Mouse (Mus musculus) embryonic facial prominence, embryonic 10.5 days (tissue): Measurements from ENCODE around the gene Hectd2. TPM values are rescaled to one million over a fixed set of nuclear protein-coding genes. Genes with fewer than 3 reads are reported as not detected.

Source experiments
- DNase-seq: peaks from one replicate; pipeline ENCODE4 v3.0.0-alpha.2; 2017; ENCODE audit warnings: low spot score
- H3K27ac ChIP-seq: fragments of 300-500 bp; sonication (generic); replicated peaks from 2 replicates; pipeline ENCODE4 v1.5.1; 2016; ENCODE audit warnings: mild to moderate bottlenecking
- H3K27me3 ChIP-seq: fragments of 300-500 bp; sonication (generic); replicated peaks from 2 replicates; pipeline ENCODE4 v1.6.1; 2016; ENCODE audit warnings: low read depth, mild to moderate bottlenecking; ENCODE audit not compliant: poor library complexity, severe bottlenecking
- H3K36me3 ChIP-seq: fragments of 300-500 bp; sonication (generic); replicated peaks from 2 replicates; pipeline ENCODE4 v1.6.1; 2016; ENCODE audit warnings: mild to moderate bottlenecking, moderate library complexity
- H3K4me1 ChIP-seq: fragments of 300-500 bp; sonication (generic); 2 replicates; pipeline ENCODE4 v1.6.1; 2016
- H3K4me3 ChIP-seq: fragments of 300-500 bp; sonication (generic); 2 replicates; pipeline ENCODE4 v1.5.1; 2016; ENCODE audit warnings: mild to moderate bottlenecking, moderate library complexity
- H3K9me3 ChIP-seq: fragments of 300-500 bp; sonication (generic); 2 replicates; pipeline ENCODE4 v1.6.1; 2016; ENCODE audit warnings: mild to moderate bottlenecking
- WGBS: fragments of 180-500 bp; shearing (Covaris S2); methylation state at CpG from one replicate; pipeline ENCODE4 v1.1.7; 2016; 5-methylcytosine and 5-hydroxymethylcytosine counted together
- polyA plus RNA-seq: library from polyadenylated mRNA; unstranded; fragments of >200 nt; fragmentation: Nextera tagmentation; extraction: Ambion mirVana; gene quantifications from 2 replicates; pipeline ENCODE4 v1.2.1, GENCODE M21; 2016

The Hectd2 gene
- polyA plus RNA-seq, 1 experiment from 2014 or later: 2.3 TPM

DNA sequence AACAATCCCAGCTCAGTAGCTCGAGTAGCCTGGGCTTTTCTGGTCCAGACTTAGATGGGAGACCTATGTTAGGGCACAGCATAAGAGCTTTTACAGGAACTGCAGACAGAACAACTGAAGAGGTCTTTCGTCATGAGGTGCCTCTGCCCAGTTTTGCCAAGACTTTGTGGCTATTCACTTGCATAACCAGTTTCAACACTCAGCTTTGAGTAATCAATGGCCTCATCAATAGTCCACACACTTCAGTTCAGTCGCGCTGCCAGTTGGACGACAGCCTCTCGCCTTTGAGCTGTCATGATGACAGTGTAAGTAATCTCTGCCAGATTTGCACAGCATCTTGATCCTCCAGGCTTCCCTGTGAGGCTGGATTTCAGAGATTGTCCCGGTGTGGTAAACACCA, 80.3 kb downstream of the Hectd2 start:
- Histone ChIP-seq H3K27me3 (no peaks in the 10 kb centered on the region), H3K27ac (no peak overlapping the region), H3K4me3 (no peak overlapping the region), H3K4me1 (peaks cover 4% of the 10 kb centered on the region; the same call in 1 of the 2 replicates), H3K9me3 (no peaks in the 10 kb centered on the region), H3K36me3 (no peaks in the 10 kb centered on the region)
- 90% methylated on average over 7 of the region's 7 CpGs for WGBS
- no peak for DNase-seq

- Histone ChIP-seq H3K27me3 (no peaks in the 10 kb centered on the region), H3K4me1 (no peaks in the 10 kb centered on the region), H3K4me3 (no peak overlapping the region), H3K27ac (no peak overlapping the region), H3K9me3 (no peaks in the 10 kb centered on the region), H3K36me3 (no peaks in the 10 kb centered on the region)
- 84% methylated on average over 3 of the region's 3 CpGs for WGBS
- DNase-seq: no peak
These were observed 82.8 kb downstream of the Hectd2 start for GRCm38 (mm10) chr19:36637223-36637622.

DNA sequence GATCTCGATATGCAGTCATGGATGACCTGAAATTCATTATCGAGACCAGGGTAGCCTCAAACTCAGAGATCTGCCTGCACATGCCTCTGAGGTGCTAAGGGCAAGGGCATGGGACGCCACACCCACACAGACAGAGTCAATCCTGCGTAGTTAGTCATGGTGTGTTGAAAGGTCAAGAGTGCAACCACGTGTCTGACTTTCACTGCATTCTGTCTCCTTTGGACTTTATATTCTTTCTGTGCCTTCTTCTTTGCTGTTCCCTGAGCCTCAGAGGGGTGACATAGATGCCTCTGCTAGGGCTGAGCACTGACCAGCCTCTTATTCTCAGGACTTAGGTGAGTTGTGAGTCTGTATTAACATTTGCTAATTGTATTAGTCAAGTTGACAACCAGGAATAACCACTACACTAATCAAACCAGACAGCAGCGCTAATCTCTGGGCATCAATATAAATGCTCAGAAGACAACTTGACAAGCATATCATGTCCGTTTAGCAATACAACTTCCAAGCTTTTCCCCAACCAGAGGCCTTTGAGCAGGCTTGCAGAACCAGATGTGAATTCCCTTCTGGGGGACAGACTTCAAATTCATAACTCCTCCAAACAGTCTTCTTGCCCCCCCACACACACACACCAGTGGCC, 83.6 kb downstream of the Hectd2 start:
- Histone ChIP-seq H3K27me3 (no peaks in the 10 kb centered on the region), H3K36me3 (no peaks in the 10 kb centered on the region), H3K4me3 (no peak overlapping the region), H3K27ac (no peak overlapping the region), H3K9me3 (peaks cover 7% of the 10 kb centered on the region; the same call in 1 of the 2 replicates), H3K4me1 (no peaks in the 10 kb centered on the region)
- no peak for DNase-seq
- 81% methylated on average over 7 of the region's 7 CpGs for WGBS

DNA sequence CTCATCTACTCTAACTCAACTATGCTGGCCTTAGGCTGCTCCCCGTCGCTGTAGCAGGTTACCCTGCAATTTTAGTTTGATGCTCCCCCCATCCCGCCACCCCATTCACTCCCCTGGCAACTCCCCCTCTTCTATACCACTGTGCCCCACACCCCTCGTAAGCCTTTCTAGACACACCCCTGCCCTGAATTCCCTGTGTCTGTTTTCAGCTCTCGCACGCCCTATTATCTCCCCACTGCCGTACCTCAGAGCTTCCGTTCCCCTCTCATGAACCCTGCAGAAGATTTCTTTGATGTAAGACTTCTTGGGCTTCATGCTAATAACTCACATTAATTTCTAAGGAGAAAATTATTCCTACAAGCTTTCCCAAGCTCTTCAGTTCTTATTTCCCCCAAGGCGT, 84.6 kb downstream of the Hectd2 start:
- DNase-seq: no peak
- Histone ChIP-seq H3K36me3 (no peaks in the 10 kb centered on the region), H3K4me1 (no peaks in the 10 kb centered on the region), H3K27ac (no peak overlapping the region), H3K27me3 (no peaks in the 10 kb centered on the region), H3K4me3 (no peak overlapping the region), H3K9me3 (peaks cover 7% of the 10 kb centered on the region; the same call in 1 of the 2 replicates)
- WGBS: 92% methylated on average over 9 of the region's 9 CpGs

DNA sequence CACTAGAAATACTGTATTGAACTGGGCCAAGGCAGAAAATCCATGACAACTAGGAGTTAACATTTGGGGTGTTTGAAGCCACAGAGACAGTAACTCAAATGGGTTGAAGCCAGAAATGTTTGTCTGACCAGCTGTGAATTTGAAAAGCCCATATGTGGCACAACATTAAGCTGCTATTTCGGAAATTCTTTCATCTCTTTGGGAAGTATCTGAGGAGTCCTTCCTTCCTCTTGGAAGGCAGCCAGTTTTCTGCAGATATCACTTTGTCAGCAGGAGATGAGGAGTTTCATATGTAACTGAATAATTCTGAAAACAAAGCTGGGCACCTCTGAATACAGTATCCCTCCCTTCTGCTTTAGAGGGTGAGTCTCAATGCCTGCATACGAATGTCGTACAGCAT, 86.7 kb downstream of the Hectd2 start:
- DNase-seq: no peak
- H3K36me3 ChIP-seq: no peaks in the 10 kb centered on the region
- H3K9me3 ChIP-seq: peaks cover 7% of the 10 kb centered on the region; the same call in 1 of the 2 replicates
- no peak overlapping the region for H3K4me3 ChIP-seq
- no peak overlapping the region for H3K27ac ChIP-seq
- H3K4me1 ChIP-seq: no peaks in the 10 kb centered on the region
- 94% methylated on average over 3 of the region's 3 CpGs for WGBS
- H3K27me3 ChIP-seq: no peaks in the 10 kb centered on the region

DNA sequence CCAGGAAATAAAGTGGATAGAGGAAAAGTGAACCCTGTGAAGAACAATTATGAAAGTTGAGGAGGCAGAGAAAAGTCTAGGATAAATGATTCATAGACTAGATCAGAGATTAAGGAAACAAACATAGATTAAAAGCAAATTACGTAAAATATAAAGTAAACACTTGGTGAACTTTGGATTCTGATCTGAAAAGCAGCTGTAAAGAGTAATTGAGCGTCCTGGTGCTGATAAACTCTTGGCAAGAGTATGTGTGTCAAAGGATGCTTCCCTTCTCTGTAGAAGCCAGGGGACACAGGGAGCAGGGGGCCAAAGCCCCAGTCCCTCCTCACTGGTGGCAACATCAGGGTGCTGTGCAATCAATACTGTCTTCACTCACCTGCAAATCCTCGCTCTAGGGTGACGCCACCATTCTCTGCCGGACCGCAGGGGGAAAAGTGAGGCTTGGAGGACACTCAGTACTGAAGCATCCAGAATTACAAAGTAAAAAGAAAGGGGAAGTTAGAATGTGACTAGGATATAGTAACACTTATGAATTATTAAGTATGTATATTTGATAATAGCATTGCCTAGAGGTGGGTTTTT, 91.0 kb downstream of the Hectd2 start:
- no peak overlapping the region for H3K27ac ChIP-seq
- WGBS: 92% methylated on average over 6 of the region's 6 CpGs
- H3K4me1 ChIP-seq: no peaks in the 10 kb centered on the region
- DNase-seq: no peak
- no peaks in the 10 kb centered on the region for H3K36me3 ChIP-seq
- H3K27me3 ChIP-seq: no peaks in the 10 kb centered on the region
- peaks cover 7% of the 10 kb centered on the region; the same call in 1 of the 2 replicates for H3K9me3 ChIP-seq
- H3K4me3 ChIP-seq: no peak overlapping the region

DNA sequence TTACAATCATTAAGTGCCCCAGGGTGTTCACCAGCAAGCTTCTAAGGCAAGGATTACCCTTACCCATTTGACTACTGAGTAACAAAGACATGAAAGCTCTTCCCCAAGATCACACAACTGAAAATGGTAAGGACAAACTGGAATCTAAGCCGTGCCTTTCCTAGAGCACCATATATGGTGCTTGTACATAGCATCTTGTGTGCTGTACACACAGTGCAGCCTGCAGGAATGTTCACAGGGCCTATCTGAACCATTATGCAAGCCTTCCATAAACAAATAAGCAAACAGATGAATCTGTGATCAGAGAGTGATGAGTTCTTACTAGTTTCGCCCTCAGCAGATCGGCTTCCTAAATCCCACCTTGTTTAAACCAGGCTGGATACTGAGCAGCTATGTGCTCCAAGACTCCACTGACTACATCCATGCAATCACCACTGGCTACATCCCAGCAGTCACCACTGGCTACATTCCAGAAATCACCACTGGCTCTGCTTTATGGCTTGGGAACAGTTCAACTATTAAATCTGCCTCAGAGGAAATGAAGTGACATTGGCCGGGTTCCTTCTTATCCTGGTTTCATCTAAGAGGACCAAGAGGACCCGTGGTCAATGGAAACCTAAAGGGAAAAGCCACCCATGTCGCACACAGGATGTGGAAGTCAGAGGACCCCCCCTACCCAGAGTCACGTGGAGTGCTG, 91.8 kb downstream of the Hectd2 start:
- DNase-seq: no peak

DNA sequence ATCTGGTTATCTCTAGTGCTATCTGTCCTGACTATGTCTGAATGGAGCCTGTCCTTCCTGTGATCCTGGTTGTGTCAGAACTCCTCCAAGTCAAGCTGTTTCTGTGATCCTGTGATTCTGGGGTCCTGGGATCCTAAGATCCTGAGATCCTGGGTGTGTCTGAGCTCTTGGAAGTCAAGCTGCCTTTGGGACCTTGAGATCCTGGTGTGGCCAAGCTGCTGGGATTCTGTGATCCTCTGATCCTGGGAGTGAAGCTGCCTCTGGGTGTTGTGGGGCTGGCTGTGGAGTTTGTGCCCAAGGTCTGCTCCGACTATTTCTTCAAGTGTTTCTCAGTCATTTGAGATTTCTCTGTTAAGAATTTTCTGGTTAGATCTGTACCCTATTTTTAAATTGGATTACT, 98.2 kb downstream of the Hectd2 start:
- no peak for DNase-seq

More for the DNA sequence above, 91.8 kb downstream of the Hectd2 start:
- Histone ChIP-seq H3K27ac (no peak overlapping the region), H3K4me1 (no peaks in the 10 kb centered on the region), H3K36me3 (no peaks in the 10 kb centered on the region), H3K27me3 (no peaks in the 10 kb centered on the region), H3K9me3 (peaks cover 7% of the 10 kb centered on the region; the same call in 1 of the 2 replicates), H3K4me3 (no peak overlapping the region)
- 90% methylated on average over 7 of the region's 7 CpGs for WGBS

GRCm38 (mm10) chr19:36662734-36663133, 108.3 kb downstream of the Hectd2 start:
- no peak overlapping the region for H3K4me3 ChIP-seq
- H3K9me3 ChIP-seq: no peaks in the 10 kb centered on the region
- 99% methylated on average over 1 of the region's 1 CpGs for WGBS
- no peaks in the 10 kb centered on the region for H3K4me1 ChIP-seq
- H3K27ac ChIP-seq: no peak overlapping the region
- no peak for DNase-seq
- H3K36me3 ChIP-seq: no peaks in the 10 kb centered on the region
- no peaks in the 10 kb centered on the region for H3K27me3 ChIP-seq

More for the DNA sequence above, 98.2 kb downstream of the Hectd2 start:
- H3K27me3 ChIP-seq: no peaks in the 10 kb centered on the region
- no peaks in the 10 kb centered on the region for H3K4me1 ChIP-seq
- no peaks in the 10 kb centered on the region for H3K9me3 ChIP-seq
- no peaks in the 10 kb centered on the region for H3K36me3 ChIP-seq
- H3K4me3 ChIP-seq: no peak overlapping the region
- no peak overlapping the region for H3K27ac ChIP-seq
- WGBS: 91% methylated on average over 1 of the region's 1 CpGs

- DNase-seq: no peak
- no peak overlapping the region for H3K27ac ChIP-seq
- no peaks in the 10 kb centered on the region for H3K27me3 ChIP-seq
- H3K9me3 ChIP-seq: no peaks in the 10 kb centered on the region
- no peaks in the 10 kb centered on the region for H3K36me3 ChIP-seq
- H3K4me1 ChIP-seq: peaks cover under 1% of the 10 kb centered on the region; the same call in 1 of the 2 replicates
- 84% methylated on average over 2 of the region's 2 CpGs for WGBS
- no peak overlapping the region for H3K4me3 ChIP-seq
These were observed 109.5 kb downstream of the Hectd2 start for GRCm38 (mm10) chr19:36663918-36664317.

DNA sequence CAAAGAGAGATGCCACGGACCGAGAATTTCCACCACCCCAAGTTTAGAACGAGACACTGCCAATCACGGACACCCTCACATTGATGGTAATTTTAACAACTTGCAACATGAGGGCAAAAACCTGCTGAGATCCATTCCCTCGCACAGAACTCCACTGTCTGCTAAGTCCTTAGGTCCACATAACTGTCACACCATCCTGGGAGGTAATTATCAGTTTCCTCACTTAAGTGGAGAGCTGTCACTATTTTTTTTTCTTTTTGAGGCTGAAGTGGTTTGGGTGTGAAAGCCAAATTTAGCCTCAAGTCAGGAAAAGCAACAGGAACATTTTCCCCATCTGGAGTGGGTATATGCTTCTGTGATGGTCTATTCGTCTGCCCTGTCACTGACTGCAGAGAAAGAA, 110.0 kb downstream of the Hectd2 start:
- WGBS: 70% methylated on average over 6 of the region's 6 CpGs
- Histone ChIP-seq H3K36me3 (no peaks in the 10 kb centered on the region), H3K27me3 (no peaks in the 10 kb centered on the region), H3K4me1 (peaks cover 5% of the 10 kb centered on the region; the same call in 1 of the 2 replicates), H3K4me3 (no peak overlapping the region), H3K9me3 (no peaks in the 10 kb centered on the region), H3K27ac (no peak overlapping the region)
- no peak for DNase-seq

GRCm38 (mm10) chr19:36665206-36665605, 110.8 kb downstream of the Hectd2 start:
- Histone ChIP-seq H3K4me1 (peaks cover 13% of the 10 kb centered on the region; the same call in 1 of the 2 replicates), H3K36me3 (no peaks in the 10 kb centered on the region), H3K27ac (no peak overlapping the region), H3K4me3 (no peak overlapping the region), H3K27me3 (no peaks in the 10 kb centered on the region), H3K9me3 (no peaks in the 10 kb centered on the region)
- DNase-seq: no peak
- WGBS: 83% methylated on average over 7 of the region's 7 CpGs

- Histone ChIP-seq H3K27me3 (no peaks in the 10 kb centered on the region), H3K4me3 (no peak overlapping the region), H3K4me1 (peaks cover 18% of the 10 kb centered on the region; the same call in 1 of the 2 replicates), H3K27ac (no peak overlapping the region), H3K9me3 (no peaks in the 10 kb centered on the region), H3K36me3 (no peaks in the 10 kb centered on the region)
- no peak for DNase-seq
- 61% methylated on average over 5 of the region's 5 CpGs for WGBS
These were observed 111.2 kb downstream of the Hectd2 start for GRCm38 (mm10) chr19:36665641-36666040.
